Mouse (Mus musculus) embryonic facial prominence, embryonic 10.5 days (tissue): Measurements from ENCODE around the gene Bcan. TPM values are rescaled to one million over a fixed set of nuclear protein-coding genes. Genes with fewer than 3 reads are reported as not detected.
A peak's percentile ranks its signal among the peaks of the same experiment; 100 is the strongest.

ENCODE experiments used
- DNase-seq: peaks from one replicate; pipeline ENCODE4 v3.0.0-alpha.2; 2017; ENCODE audit warnings: low spot score
- H3K27ac ChIP-seq: fragments of 300-500 bp; sonication (generic); replicated peaks from 2 replicates; pipeline ENCODE4 v1.5.1; 2016; ENCODE audit warnings: mild to moderate bottlenecking
- H3K27me3 ChIP-seq: fragments of 300-500 bp; sonication (generic); replicated peaks from 2 replicates; pipeline ENCODE4 v1.6.1; 2016; ENCODE audit warnings: low read depth, mild to moderate bottlenecking; ENCODE audit not compliant: poor library complexity, severe bottlenecking
- H3K36me3 ChIP-seq: fragments of 300-500 bp; sonication (generic); replicated peaks from 2 replicates; pipeline ENCODE4 v1.6.1; 2016; ENCODE audit warnings: mild to moderate bottlenecking, moderate library complexity
- H3K4me1 ChIP-seq: fragments of 300-500 bp; sonication (generic); 2 replicates; pipeline ENCODE4 v1.6.1; 2016
- H3K4me3 ChIP-seq: fragments of 300-500 bp; sonication (generic); 2 replicates; pipeline ENCODE4 v1.5.1; 2016; ENCODE audit warnings: mild to moderate bottlenecking, moderate library complexity
- H3K9me3 ChIP-seq: fragments of 300-500 bp; sonication (generic); 2 replicates; pipeline ENCODE4 v1.6.1; 2016; ENCODE audit warnings: mild to moderate bottlenecking
- WGBS: fragments of 180-500 bp; shearing (Covaris S2); methylation state at CpG from one replicate; pipeline ENCODE4 v1.1.7; 2016; 5-methylcytosine and 5-hydroxymethylcytosine counted together
- polyA plus RNA-seq: library from polyadenylated mRNA; unstranded; fragments of >200 nt; fragmentation: Nextera tagmentation; extraction: Ambion mirVana; gene quantifications from 2 replicates; pipeline ENCODE4 v1.2.1, GENCODE M21; 2016

Bcan gene
- polyA plus RNA-seq, result 0.32 and 0.41 TPM in 2 replicates

DNA sequence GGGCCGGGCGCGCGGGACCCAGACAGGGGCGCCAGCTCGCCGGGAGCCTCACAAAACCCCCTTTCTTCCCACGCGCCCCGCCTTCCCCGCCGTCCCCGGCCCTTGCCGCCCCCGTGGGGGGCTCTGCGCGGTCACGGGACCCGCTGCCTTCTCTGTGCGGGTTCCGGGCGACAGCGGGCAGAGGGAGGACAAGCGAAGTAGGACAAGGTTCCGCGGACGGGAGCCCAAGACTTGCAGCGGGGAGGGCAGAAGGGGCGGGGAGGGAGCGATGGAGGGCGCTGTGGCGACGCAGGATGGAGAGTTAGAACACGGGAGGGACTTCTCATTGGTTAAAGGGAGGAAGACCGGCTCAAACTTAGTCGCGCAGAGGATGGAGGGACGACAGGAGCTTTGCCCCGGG is at the start of gene Bcan:
Bcan (minus strand) TSS at position 50 of the 400 bp plus-strand sequence.
- no peak within 1 kb of the TSS for H3K27ac ChIP-seq
- peak within 1 kb of the TSS; percentile 58 for H3K4me3 ChIP-seq
- peaks cover 48% of the 10 kb centered on the region for H3K4me1 ChIP-seq
- 0% methylated on average over 39 of the region's 39 CpGs for WGBS
- peak; percentile 57 for DNase-seq
- H3K36me3 ChIP-seq, result no peaks in the 10 kb centered on the region
- H3K27me3 ChIP-seq, result peaks cover 100% of the 10 kb centered on the region
- H3K9me3 ChIP-seq, result peaks cover 2% of the 10 kb centered on the region; the same call in 1 of the 2 replicates

DNA sequence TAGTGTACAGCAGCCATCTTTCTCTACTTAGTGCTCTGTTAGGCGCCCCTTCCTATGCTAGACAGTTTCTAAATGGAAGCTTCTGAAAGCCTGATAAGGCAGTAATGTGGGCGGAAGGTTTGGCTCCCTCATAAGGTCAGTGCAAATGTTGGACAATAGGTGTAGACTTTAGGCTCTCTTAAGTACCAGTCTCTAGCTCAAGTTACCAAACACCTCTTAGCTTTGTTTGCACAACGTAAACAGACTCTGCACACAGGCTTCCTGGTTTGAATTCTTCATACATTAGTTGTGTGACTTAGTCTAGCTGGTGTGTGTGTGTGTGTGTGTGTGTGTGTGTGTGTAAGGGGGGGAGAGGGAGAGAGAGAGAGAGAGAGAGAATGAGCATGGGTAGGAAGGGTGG is 49.5 kb upstream of the Bcan start:
- Histone ChIP-seq H3K4me1 (no peaks in the 10 kb centered on the region), H3K4me3 (no peak overlapping the region), H3K27ac (no peak overlapping the region), H3K9me3 (no peaks in the 10 kb centered on the region), H3K27me3 (no peaks in the 10 kb centered on the region), H3K36me3 (peaks cover 83% of the 10 kb centered on the region)
- 89% methylated on average over 3 of the region's 3 CpGs for WGBS
- no peak for DNase-seq

DNA sequence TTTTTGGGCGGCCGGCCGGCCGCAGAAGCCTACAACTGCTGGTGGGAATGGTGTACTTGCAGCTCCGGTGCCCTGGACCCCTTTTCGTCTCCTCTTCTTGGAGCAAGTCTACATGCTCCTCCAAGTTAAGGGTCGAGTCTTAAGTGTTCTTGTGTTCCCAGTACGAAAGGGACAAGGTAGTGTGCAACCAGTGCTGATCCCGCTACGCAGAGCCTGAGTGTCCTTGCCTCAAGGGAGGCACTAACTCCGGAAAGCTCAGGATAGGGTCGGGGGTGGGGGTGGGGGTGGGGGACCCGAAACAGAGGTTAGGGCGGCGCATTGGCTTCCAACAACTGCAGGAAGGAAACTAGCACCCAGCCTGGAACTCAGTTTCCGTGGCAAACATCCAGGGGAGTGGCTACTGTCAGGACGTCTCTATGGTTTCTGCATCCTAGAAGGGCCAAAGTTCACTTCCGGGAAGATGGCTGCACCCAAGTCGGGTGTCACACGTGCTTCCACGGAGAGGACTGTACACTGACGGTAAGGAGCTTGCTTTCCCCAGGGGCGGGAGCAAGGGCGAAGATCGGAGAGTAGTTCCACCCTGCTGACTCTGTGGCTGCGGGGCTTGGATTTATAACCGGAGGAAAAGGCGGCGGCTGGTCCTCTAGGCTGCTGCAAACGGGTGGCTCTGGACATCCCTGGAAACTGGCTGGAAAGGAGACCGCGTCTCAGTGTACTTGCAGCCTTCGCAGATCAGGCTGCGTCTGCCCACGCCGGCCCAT is 42.8 kb upstream of the Bcan start, which contains the start of gene Gpatch4:
Gpatch4 (plus strand) TSS at position 448 of the 761 bp plus-strand sequence.
- Histone ChIP-seq H3K4me1 (peaks cover 11% of the 10 kb centered on the region), H3K27ac (peak within 1 kb of the TSS; percentile 80), H3K4me3 (peak within 1 kb of the TSS; percentile 92), H3K36me3 (peaks cover 23% of the 10 kb centered on the region), H3K9me3 (no peaks in the 10 kb centered on the region), H3K27me3 (peaks cover 11% of the 10 kb centered on the region)
- WGBS, result 10% methylated on average over 36 of the region's 36 CpGs
- peak; percentile 85 for DNase-seq

DNA sequence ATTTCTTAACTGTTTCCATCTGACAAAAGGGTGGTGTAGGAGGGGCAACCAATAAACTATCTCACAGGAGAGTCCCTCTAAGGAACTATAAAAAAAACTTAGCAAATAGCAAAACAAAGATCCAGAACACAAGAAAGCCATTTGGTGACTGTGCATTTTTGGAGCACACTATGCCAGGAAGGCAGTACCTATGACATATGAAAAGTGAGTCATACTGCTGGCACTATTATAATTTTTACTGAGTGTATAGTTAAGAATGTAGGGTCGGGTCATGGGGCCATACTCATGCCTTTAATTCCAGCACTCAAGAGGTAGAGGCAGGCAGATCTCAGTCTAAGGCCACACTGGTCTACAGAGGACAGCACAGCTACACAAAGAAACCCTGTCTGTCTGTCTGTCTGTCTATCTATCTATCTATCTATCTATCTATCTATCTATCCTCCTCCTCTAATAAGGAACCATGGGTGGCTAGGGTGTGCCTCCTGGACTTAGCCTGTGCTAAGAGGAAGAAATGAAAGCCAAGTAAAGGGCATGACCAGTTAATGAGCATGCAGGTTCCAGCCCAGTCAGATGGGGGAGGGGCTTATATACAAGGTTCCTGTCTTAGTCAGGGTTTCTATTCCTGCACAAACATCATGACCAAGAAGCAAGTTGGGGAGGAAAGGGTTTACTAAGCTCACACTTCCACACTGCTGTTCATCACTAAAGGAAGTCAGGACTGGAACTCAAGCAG is 35.7 kb upstream of the Bcan start:
- H3K9me3 ChIP-seq, result no peaks in the 10 kb centered on the region
- H3K27ac ChIP-seq, result no peak overlapping the region
- peaks cover 48% of the 10 kb centered on the region for H3K27me3 ChIP-seq
- no peaks in the 10 kb centered on the region for H3K36me3 ChIP-seq
- no peak overlapping the region for H3K4me3 ChIP-seq
- H3K4me1 ChIP-seq, result peaks cover 16% of the 10 kb centered on the region; the same call in 1 of the 2 replicates
- 64% methylated on average over 1 of the region's 1 CpGs for WGBS
- DNase-seq, result no peak

DNA sequence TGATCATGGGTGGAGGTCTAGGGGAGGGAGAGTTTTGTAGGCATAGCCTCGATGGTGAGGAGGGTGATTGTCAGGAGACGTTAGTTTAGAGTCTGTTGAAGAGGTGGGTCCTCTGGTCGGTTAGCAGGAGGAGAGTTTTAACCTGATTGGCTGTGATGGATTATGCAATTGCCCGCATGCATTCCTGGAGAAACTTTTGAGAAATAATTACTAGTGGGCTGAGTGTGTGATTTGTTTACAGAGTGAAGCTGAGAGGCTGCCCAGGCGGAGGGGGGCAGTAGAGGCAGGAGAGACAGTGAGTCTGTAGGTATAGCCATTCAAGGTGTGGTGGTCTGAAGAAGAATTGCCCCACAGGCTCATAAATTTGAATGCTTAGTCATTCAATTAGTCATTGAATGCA is 33.5 kb upstream of the Bcan start:
- WGBS, result 72% methylated on average over 5 of the region's 5 CpGs
- Histone ChIP-seq H3K4me1 (peaks cover 19% of the 10 kb centered on the region; the same call in 1 of the 2 replicates), H3K27ac (no peak overlapping the region), H3K27me3 (peaks cover 53% of the 10 kb centered on the region), H3K36me3 (no peaks in the 10 kb centered on the region), H3K4me3 (no peak overlapping the region), H3K9me3 (0 out of 2 replicates have a peak, but pooled peaks cover under 1% of the 10 kb centered on the region)
- DNase-seq, result no peak

DNA sequence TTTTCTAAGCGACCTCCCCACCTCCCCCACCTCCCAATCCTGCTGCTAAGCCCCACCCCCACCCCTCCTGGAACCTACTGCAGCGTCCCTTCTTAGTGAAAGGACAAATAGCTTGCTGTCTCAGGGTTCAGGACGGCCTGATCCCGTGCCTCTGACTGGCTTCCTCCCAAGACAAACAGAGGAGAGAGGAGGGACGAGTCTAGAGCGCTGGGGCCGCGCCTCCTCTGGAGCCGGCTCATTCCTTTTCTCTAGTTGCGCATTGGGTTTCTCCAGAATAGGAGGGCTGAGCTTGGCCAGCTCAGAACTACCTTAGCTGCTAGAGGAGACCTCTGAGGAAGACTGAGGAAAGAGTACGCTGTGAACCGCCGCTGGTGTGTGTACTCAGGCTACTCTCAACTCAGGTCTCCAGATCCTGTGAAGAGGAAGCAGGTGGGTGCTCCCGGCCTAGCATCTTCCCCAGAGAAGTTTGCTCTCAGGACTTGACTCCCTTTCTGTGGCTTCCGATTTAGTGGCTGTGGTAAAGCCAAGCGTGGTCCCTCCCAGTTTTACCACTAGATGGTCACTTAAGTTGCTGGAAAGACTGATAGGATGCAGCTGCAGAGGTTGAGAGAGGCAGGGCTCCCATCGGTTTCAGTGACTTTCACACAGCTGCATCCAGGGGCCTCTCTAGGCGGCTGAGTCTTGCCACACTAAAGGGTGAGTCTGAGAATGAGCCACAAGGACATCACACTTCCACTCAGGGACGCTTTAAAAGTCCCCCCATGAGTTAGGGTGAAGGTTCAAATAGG is 30.8 kb upstream of the Bcan start:
- 16% methylated on average over 19 of the region's 19 CpGs for WGBS
- peaks cover 64% of the 10 kb centered on the region for H3K27me3 ChIP-seq

DNA sequence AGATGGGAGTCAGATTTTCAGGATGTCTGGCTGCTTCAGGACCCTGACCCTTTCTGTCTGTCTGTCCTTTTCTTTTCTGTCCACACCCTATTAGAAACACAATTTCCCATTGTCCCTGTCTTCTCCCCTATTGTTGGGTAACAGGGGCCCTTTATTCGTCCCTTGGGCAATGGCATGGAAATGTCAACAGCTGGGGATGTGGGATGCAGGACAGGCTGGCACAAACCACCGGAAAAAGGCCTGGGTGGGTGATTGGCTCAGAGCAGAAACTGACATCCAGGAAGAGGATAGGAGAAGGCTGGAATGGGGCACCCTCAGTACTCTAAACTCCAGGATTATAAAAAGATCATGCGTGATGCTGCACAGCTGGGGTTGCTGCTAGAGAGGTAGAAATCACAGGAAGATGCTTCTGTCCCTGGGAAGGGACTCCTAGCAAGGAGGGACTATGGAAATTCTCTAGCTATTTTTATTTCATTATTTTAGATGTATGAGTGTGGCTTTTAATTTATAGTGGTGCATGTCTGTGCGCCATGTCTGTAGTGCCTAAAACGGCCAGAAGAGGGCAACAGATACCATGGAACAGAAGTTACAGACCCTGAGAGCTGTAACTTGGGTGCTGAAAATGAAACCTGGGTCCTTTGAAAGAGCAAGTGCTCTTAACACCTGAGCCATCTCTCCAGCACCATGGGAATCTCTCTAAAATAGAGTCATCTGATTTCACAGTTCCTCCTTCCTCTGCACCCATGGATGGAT is 27.6 kb upstream of the Bcan start, which contains the start of gene Hapln2:
Hapln2 (minus strand) TSS at position 150 of the 753 bp plus-strand sequence.
- WGBS, result 48% methylated on average over 5 of the region's 5 CpGs
- Histone ChIP-seq H3K27me3 (peaks cover 87% of the 10 kb centered on the region), H3K36me3 (no peaks in the 10 kb centered on the region), H3K4me3 (no peak within 1 kb of the TSS), H3K4me1 (peaks cover 30% of the 10 kb centered on the region), H3K9me3 (0 out of 2 replicates have a peak, but pooled peaks cover 6% of the 10 kb centered on the region), H3K27ac (no peak within 1 kb of the TSS)
- DNase-seq, result no peak

More for the DNA sequence above, 30.8 kb upstream of the Bcan start:
- DNase-seq, result no peak
- Histone ChIP-seq H3K9me3 (0 out of 2 replicates have a peak, but pooled peaks cover 6% of the 10 kb centered on the region), H3K4me1 (peaks cover 12% of the 10 kb centered on the region; the same call in 1 of the 2 replicates), H3K27ac (no peak overlapping the region), H3K36me3 (no peaks in the 10 kb centered on the region), H3K4me3 (no peak overlapping the region)

DNA sequence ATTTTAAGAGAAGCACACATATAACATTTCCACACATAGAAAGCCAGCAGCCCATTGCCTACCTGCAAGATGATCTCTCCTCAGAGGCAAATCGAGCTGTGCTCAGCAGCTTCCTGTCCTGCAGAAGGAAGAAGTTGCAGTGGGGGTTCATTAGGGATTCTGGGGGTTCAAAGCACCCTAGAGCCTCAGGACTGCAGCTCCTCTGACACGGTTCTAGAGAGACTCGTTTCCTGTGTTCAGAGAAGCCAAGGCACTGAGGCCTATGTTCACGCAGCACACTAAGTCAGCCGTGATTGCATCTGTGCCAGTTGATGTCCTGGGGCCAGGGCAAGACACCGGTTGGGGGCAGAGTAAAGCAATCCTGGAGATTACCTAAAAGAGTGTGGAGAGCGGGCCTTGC is 26.8 kb upstream of the Bcan start:
- no peak overlapping the region for H3K4me3 ChIP-seq
- 0 out of 2 replicates have a peak, but pooled peaks cover 6% of the 10 kb centered on the region for H3K9me3 ChIP-seq
- peaks cover 87% of the 10 kb centered on the region for H3K27me3 ChIP-seq
- WGBS, result 58% methylated on average over 7 of the region's 7 CpGs
- H3K27ac ChIP-seq, result no peak overlapping the region
- DNase-seq, result no peak
- H3K4me1 ChIP-seq, result peaks cover 36% of the 10 kb centered on the region
- H3K36me3 ChIP-seq, result no peaks in the 10 kb centered on the region

DNA sequence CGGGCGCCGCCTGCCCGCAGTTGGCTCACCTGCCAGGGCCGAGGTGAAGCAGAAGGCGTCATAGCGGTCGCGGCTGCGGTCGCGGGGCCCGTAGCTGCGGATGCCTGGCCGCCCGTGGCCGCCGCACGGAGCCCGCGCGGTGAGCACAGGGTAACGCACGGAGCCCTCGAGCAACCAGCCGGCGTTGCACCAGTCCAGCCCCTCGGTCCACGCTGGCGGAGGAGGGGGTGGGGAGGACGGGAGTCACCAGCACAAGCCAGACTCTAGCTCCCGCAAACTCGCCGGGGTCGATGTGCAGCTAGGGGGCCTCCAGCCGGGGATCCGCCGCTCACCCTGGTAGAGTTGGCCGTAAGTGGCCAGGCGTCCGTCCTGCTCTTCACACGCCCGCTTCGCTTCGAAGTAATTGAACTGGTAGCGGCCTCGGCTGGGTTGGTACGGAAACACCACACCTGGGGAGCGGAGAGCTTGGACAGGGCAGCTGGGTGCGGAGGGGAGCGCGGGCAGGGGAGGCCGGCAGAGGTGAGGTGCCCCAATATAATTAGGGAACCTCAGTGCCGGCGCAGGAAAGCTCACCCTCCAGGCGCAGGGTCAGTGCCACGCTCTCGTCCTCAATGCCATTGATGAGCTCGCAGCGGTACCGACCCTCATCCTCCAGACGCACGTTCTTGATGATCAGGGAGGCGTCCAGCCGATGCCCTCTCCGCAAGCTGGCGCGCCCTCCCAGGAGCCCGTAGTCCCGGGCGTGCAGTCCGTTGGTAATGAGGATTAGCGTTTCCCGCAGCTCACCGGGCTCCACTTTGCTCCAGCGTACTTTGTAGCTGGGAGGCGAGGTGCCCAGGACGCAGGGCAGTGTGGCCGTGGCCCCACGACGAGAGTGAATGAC is 23.4 kb upstream of the Bcan start:
- Histone ChIP-seq H3K4me3 (peak overlapping the region; percentile 72), H3K27ac (0 out of 2 replicates have a peak overlapping the region, but pooled peaks have one; percentile 14), H3K36me3 (no peaks in the 10 kb centered on the region), H3K27me3 (peaks cover 88% of the 10 kb centered on the region), H3K4me1 (peaks cover 24% of the 10 kb centered on the region), H3K9me3 (0 out of 2 replicates have a peak, but pooled peaks cover 5% of the 10 kb centered on the region)
- under 1% methylated on average over 81 of the region's 81 CpGs for WGBS
- DNase-seq, result no peak

DNA sequence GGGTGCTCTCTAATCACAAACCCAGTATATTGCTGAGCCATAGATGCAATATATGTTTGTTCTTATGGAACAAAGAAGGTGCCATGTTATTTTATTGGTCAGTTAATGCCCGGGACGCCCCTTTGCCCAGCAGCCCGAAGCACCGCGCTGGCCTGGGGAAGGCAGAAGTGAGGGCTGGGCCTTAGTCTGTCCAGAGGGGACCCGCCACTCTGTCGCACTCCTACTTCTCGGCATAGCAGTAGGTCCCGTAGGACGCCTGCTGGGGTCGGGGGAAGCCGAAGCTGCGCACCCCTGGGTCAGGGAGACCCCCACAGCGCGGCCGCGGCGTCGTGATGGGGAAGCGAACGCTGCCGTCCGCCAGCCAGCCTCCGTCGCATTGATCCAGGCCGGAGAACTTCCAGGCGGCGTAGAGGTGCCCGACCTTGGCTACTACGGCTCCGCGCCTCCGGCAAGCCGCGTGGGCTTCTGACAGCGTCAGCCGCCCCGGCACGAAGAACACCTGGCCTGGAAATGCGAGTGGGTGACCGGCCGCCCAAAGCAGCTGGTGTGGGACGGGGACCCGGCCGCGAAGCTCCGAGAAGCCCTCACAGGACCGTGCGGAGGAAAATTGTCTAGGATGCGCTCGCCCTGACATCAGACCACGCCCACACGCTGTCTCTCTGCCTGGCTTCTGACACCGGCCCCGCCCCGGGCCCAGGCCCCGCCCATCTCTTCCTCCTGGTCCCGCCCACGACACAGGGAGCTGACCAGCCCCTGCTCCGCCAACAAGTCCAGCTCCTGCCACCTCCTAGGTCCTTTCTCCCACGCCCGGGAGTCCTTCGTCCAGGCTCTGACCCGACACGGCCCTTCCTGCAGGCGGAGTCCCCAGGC is 22.5 kb upstream of the Bcan start:
- peaks cover 91% of the 10 kb centered on the region for H3K27me3 ChIP-seq
- no peaks in the 10 kb centered on the region for H3K9me3 ChIP-seq
- under 1% methylated on average over 66 of the region's 66 CpGs for WGBS
- DNase-seq, result peak; percentile 95
- H3K36me3 ChIP-seq, result no peaks in the 10 kb centered on the region
- H3K27ac ChIP-seq, result 0 out of 2 replicates have a peak overlapping the region, but pooled peaks have one; percentile 14
- peak overlapping the region; percentile 72 for H3K4me3 ChIP-seq
- H3K4me1 ChIP-seq, result peaks cover 24% of the 10 kb centered on the region
